Mouse (Mus musculus) lung, postnatal 4 days (tissue): ENCODE measurements around the gene Sorbs1.
A peak's percentile ranks its signal among the peaks of the same experiment; 100 is the strongest.

Source experiments
- DNase-seq, 2 experiments: peaks; one replicate each; pipeline ENCODE4 v3.0.0; 2021

The Sorbs1 gene

GRCm38 (mm10) chr19:40255561-40255960, 258.0 kb downstream of the Sorbs1 start:
- DNase-seq, result no peak

GRCm38 (mm10) chr19:40254741-40255140, 258.8 kb downstream of the Sorbs1 start:
- DNase-seq, result no peak

- DNase-seq, result peak in 1 of 2 experiments; percentile 38
Observed at GRCm38 (mm10) chr19:40253768-40254167, 259.8 kb downstream of the Sorbs1 start.

DNA sequence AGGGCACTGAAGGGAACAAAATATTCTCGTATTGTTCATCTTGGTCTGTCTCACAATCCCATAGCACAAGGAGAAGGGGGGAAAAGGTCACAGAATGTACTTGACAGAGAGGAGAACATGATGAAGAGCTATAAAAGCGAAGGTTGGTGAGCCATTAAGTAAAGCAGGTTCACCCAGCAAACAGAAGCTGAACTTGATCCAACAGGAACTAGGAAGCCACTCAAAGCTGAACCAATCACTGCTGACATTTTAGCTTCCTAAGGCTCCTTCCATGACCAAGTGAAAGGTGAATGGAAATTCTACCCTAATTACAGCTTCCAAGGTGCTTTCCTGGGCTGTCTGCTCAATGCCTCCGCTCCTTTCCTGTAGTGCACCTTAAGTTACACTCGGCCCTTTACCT, 262.5 kb downstream of the Sorbs1 start:
- no peak for DNase-seq

DNA sequence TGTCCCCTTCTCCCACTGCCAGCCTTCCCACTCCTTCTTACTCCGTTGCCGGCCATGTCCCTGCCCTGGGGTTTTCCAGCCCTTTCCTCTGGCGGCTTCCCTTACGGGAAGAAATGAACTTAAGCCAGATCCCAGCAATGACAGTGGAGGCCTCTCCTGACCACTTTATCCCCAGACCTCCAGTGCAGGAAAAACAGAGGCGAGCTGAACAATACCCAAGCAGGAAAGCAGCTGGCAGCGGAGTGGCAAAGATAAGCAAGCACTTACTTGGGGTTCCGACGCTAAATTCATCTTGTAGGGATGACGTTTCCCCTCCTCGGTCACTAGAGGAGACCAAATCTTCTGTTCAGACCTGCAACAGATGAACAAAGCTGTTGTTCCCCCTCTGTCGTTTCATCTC, 264.2 kb downstream of the Sorbs1 start:
- DNase-seq, result peak; percentile 48 to 71

GRCm38 (mm10) chr19:40248476-40248875, 265.1 kb downstream of the Sorbs1 start:
- no peak for DNase-seq

- DNase-seq, result no peak
Observed at GRCm38 (mm10) chr19:40247268-40247666, 266.3 kb downstream of the Sorbs1 start.

DNA sequence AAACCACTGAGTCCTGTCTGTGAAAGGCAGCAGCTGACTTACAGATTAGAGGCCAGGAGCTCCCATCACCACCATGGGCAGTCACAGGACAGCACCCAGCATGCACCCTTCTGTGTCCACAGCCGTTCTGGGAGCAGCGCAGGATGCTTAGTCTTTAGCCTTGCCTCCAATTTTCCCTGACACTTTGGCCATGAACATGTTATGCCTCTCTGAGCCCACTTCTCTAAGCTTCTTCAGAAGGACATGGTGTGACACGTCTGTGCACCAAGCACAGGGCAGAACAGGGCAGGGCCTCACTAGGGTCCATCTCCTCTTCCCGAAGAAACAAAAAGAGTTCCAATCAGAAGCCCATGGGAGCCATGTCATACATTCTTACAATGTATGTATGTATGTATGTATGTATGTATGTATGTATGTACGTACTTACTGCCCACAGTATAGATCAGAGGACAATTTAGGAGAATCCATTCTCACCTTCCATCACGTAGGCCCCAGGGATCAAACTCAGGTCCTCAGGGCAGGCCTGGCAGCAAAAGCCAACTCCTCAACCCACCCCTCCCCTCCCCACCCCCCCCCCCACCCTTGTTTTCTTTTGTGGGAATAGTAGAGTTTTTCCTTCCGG, 266.8 kb downstream of the Sorbs1 start:
- DNase-seq, result no peak
